Mouse (Mus musculus) heart, embryonic 16.5 days (tissue): ENCODE data around the gene Pole4. TPM values are rescaled to one million over a fixed set of nuclear protein-coding genes. Genes with fewer than 3 reads are reported as not detected.

Experiments
- ATAC-seq: fragments of 200-750 bp; cut with Nextera tagmentation; replicated peaks from 2 replicates; pipeline ENCODE4 v1.8.0; 2017; ENCODE audit warnings: moderate number of reproducible peaks; ENCODE audit not compliant: insufficient read depth, low FRiP score; ENCODE audit errors: extremely low read depth
- H3K27ac ChIP-seq: fragments of 300-500 bp; sonication (generic); 2 replicates; pipeline ENCODE4 v1.5.1; 2014; ENCODE audit warnings: mild to moderate bottlenecking, low read length, control low read depth, moderate library complexity
- H3K27me3 ChIP-seq: fragments of 300-500 bp; sonication (generic); 2 replicates; pipeline ENCODE4 v1.6.1; 2014; ENCODE audit warnings: low read length, mixed read lengths; ENCODE audit not compliant: control insufficient read depth, insufficient read depth
- H3K36me3 ChIP-seq: fragments of 300-500 bp; sonication (generic); 2 replicates; pipeline ENCODE4 v1.6.1; 2014; ENCODE audit not compliant: control insufficient read depth, insufficient read depth
- H3K4me1 ChIP-seq: fragments of 300-500 bp; sonication (generic); 2 replicates; pipeline ENCODE4 v1.6.1; 2014; ENCODE audit warnings: low read length, mixed read lengths; ENCODE audit not compliant: control insufficient read depth, insufficient read depth
- H3K4me2 ChIP-seq: fragments of 300-500 bp; sonication (generic); 2 replicates; pipeline ENCODE4 v1.6.1; 2014; ENCODE audit warnings: low read depth, mild to moderate bottlenecking, control low read depth, low read length
- H3K4me3 ChIP-seq: fragments of 300-500 bp; sonication (generic); 2 replicates; pipeline ENCODE4 v1.5.1; 2014; ENCODE audit warnings: mild to moderate bottlenecking, control low read depth, low read length
- H3K9ac ChIP-seq: fragments of 300-500 bp; sonication (generic); 2 replicates; pipeline ENCODE4 v1.6.1; 2014; ENCODE audit warnings: low read length, control low read depth
- H3K9me3 ChIP-seq: fragments of 300-500 bp; sonication (generic); replicated peaks from 2 replicates; pipeline ENCODE4 v1.6.1; 2016; ENCODE audit warnings: low read length; ENCODE audit not compliant: control insufficient read depth
- WGBS: fragments of 180-500 bp; shearing (Covaris S2); extraction: QIAGEN DNeasy Blood & Tissue Kit; methylation state at CpG from one replicate; pipeline ENCODE4 v1.1.7; 2014; 5-methylcytosine and 5-hydroxymethylcytosine counted together
- polyA plus RNA-seq: library from polyadenylated mRNA; unstranded; fragments of >200 nt; fragmentation: Nextera tagmentation; extraction: Ambion mirVana; gene quantifications from 2 replicates; pipeline ENCODE4 v1.2.1, GENCODE M21; 2015

The Pole4 gene
- 81.5 and 90.4 TPM in 2 replicates for polyA plus RNA-seq

DNA sequence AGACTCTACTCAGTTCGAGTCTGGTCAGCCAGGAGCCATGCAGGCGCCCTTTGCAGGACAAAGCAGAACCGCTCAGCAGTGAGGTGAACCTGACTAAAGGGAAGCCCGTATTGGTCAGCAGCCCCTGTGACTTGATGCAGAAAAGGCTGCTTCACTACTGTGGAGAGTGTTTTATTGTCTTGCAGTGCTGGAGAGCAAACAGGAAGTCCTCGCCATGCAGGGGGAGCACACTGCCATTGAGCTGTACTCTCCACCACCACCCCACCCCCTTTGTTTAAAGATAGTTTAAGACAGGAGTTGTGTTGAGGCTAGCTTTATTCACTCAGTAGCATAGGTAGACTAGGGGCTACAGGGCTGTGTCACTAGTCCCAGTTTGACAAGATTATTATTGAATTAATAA, at the start of gene Pole4:
TSS of gene Pole4 (minus strand) at position 145 of the 400 bp plus-strand sequence.
- no peaks in the 10 kb centered on the region for H3K36me3 ChIP-seq
- H3K9ac ChIP-seq = no peak within 1 kb of the TSS
- no peaks in the 10 kb centered on the region for H3K4me1 ChIP-seq
- no peak within 1 kb of the TSS for H3K4me2 ChIP-seq
- H3K4me3 ChIP-seq = no peak within 1 kb of the TSS
- no peak for ATAC-seq
- 75% methylated on average over 5 of the region's 5 CpGs for WGBS
- H3K9me3 ChIP-seq = no peaks in the 10 kb centered on the region
- H3K27me3 ChIP-seq = no peaks in the 10 kb centered on the region; the same call in 1 of the 2 replicates
- no peak within 1 kb of the TSS for H3K27ac ChIP-seq

DNA sequence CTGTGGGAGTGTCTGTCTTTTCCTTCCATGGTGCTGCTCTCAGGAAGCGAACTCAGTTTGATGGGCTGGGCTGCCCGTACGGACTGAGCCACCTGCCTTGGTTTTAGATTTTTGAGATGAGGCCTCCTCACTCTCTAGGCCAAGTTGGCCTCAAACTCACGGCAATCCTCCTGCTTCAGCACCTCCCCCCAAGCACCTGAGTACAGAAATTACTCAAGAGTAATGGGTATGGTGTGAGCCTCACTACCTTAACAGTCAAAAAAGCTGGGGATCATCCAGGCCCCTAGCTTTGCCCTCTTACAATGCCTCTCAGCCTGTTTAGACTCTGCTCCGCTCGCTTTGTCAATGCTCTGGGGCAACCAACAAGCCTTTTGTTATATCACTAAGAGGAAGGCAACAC, 49.6 kb upstream of the Pole4 start:
- Histone ChIP-seq H3K4me1 (peaks cover 48% of the 10 kb centered on the region), H3K27ac (peak overlapping the region; percentile 88), H3K9ac (no peak overlapping the region), H3K27me3 (no peaks in the 10 kb centered on the region), H3K4me2 (no peak overlapping the region), H3K4me3 (no peak overlapping the region), H3K9me3 (no peaks in the 10 kb centered on the region), H3K36me3 (peaks cover 12% of the 10 kb centered on the region)
- WGBS = 86% methylated on average over 6 of the region's 6 CpGs
- ATAC-seq = no peak

DNA sequence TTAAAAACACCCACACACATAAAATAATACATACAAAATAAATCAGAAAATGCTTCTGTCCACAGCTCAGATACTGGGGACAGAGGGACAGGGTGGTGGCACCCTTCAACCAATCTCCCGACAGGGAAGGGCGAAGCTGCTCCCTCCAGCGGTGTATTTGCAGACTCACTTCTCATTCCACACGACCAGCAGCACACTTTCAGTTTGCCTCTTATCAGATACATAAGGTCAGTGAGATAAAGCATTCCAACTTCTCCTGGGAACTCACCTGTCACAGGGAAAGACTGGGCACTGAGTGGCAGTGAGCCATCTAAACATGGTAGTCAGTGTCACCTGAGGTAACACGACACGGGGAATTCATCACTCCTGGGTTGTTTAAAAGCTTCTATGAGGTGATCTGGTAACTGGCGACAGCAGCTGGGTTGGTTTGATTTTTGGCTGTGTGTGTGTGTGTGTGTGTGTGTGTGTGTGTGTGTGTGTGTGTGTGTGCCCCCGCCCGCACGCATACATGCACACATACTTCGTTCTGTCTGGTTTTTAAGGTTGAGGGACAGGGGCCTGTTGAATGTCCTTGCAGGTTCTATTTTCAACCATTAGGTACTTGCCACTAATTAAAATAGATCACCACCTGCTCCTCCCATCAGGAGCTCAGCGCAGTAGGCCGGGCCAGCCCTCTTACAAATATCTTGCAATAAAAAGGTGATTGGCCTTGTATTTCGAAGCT, 48.6 kb upstream of the Pole4 start:
- Histone ChIP-seq H3K27me3 (no peaks in the 10 kb centered on the region), H3K9ac (peak overlapping the region; percentile 37; the same call in 1 of the 2 replicates), H3K4me1 (peaks cover 48% of the 10 kb centered on the region), H3K27ac (peak overlapping the region; percentile 88), H3K9me3 (no peaks in the 10 kb centered on the region), H3K36me3 (peaks cover 6% of the 10 kb centered on the region; the same call in 1 of the 2 replicates), H3K4me3 (no peak overlapping the region), H3K4me2 (peak overlapping the region; percentile 24; the same call in 1 of the 2 replicates)
- WGBS = 43% methylated on average over 14 of the region's 14 CpGs
- ATAC-seq = peak; percentile 34; the same call in 1 of the 2 replicates

DNA sequence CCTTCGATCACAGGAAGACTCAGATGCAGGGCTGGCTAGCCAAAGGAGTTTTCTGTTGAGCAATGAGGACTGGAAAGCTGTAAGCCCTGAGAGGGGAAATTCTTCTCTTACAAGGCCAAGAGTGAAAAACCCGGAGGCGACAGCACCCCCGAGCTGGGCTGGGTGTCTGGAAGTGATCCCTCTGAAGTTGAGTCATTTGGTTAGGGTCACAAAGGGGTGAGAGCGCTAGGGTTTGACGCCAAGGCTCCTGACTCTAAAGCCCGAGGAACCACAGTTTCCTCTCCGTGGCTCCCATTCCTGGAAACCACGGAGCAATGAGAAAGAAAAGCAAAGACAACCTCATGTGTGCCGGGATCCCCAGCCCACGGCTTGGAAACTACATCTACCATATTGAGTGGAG, 47.9 kb upstream of the Pole4 start:
- peak overlapping the region; percentile 88 for H3K27ac ChIP-seq
- peak overlapping the region; percentile 37 for H3K9ac ChIP-seq
- no peaks in the 10 kb centered on the region for H3K27me3 ChIP-seq
- no peak for ATAC-seq
- H3K4me3 ChIP-seq = no peak overlapping the region
- peaks cover 8% of the 10 kb centered on the region; the same call in 1 of the 2 replicates for H3K36me3 ChIP-seq
- peaks cover 48% of the 10 kb centered on the region for H3K4me1 ChIP-seq
- H3K9me3 ChIP-seq = no peaks in the 10 kb centered on the region
- H3K4me2 ChIP-seq = peak overlapping the region; percentile 24; the same call in 1 of the 2 replicates
- WGBS = 45% methylated on average over 11 of the region's 11 CpGs

DNA sequence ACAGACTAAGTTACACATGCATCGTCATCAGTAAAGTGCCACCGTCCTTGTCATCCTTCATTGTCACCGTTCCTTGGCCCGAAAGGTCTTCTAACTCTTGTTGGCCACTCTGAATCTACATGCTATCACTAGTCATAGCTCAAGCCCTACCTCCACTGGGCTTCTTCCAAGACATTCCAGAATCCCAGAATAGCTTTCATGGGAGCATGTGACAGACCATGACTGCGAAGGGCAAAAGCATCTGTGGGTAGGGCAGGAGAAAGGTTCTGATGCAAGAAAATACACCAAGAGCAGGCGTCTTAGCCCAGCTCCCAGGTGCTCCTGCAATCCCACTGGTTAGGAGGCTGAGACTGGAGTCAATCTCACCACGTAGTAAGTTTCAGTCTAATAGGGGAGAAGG, 46.6 kb upstream of the Pole4 start:
- H3K9me3 ChIP-seq = no peaks in the 10 kb centered on the region
- no peak overlapping the region; the same call in 1 of the 2 replicates for H3K9ac ChIP-seq
- peak overlapping the region; percentile 63 for H3K27ac ChIP-seq
- peak; percentile 37; the same call in 1 of the 2 replicates for ATAC-seq
- peaks cover 47% of the 10 kb centered on the region for H3K4me1 ChIP-seq
- peaks cover 6% of the 10 kb centered on the region; the same call in 1 of the 2 replicates for H3K36me3 ChIP-seq
- no peaks in the 10 kb centered on the region for H3K27me3 ChIP-seq
- no peak overlapping the region for H3K4me3 ChIP-seq
- peak overlapping the region; percentile 6 for H3K4me2 ChIP-seq
- 49% methylated on average over 7 of the region's 7 CpGs for WGBS

DNA sequence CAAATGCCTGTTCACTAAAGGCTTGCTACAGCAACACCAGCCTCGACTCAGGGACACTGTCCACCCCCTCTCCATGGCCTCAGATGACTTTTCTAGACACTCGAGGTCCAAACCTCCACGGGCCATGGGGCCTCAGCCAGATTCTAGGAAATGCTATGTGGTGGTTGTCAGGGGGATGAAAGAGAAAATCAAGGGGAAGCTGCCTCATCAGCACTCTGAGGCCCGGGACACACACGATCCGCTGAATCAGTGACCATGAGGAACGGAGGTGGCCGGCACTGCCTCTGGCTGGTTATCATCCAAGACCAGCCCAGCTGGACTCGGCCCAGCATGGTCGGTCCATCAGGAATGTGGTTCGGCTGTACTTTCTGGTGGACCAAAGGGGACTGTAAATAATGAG, 45.9 kb upstream of the Pole4 start:
- H3K9me3 ChIP-seq = no peaks in the 10 kb centered on the region
- WGBS = 55% methylated on average over 11 of the region's 11 CpGs
- ATAC-seq = no peak
- H3K27me3 ChIP-seq = no peaks in the 10 kb centered on the region
- peak overlapping the region; percentile 63 for H3K27ac ChIP-seq
- H3K4me2 ChIP-seq = no peak overlapping the region
- no peak overlapping the region for H3K4me3 ChIP-seq
- H3K4me1 ChIP-seq = peaks cover 41% of the 10 kb centered on the region
- no peak overlapping the region for H3K9ac ChIP-seq
- H3K36me3 ChIP-seq = peaks cover 6% of the 10 kb centered on the region; the same call in 1 of the 2 replicates

DNA sequence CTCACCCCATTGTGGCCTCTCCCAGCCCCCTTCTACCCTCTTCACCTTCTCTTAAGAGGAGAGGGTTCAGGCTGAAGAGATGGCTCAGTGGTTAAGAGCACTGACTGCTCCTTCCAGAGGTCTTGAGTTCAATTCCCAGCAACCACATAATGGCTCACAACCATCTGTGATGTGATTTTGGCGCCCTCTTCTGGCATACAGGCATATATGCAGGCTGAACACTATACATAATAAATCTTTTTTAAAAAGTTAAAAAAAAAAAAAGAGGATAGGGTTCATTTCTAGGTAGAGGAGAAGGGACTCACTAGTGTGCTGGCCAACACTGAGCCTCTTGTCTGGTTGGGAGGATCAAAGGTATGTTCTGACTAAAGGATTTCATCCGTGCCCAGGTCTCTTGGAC, 44.9 kb upstream of the Pole4 start:
- H3K4me1 ChIP-seq = peaks cover 38% of the 10 kb centered on the region
- no peak overlapping the region for H3K27ac ChIP-seq
- H3K27me3 ChIP-seq = no peaks in the 10 kb centered on the region
- H3K36me3 ChIP-seq = peaks cover 6% of the 10 kb centered on the region; the same call in 1 of the 2 replicates
- no peak overlapping the region for H3K4me2 ChIP-seq
- ATAC-seq = no peak
- WGBS = 53% methylated on average over 2 of the region's 2 CpGs
- no peak overlapping the region for H3K4me3 ChIP-seq
- H3K9me3 ChIP-seq = no peaks in the 10 kb centered on the region
- H3K9ac ChIP-seq = no peak overlapping the region

DNA sequence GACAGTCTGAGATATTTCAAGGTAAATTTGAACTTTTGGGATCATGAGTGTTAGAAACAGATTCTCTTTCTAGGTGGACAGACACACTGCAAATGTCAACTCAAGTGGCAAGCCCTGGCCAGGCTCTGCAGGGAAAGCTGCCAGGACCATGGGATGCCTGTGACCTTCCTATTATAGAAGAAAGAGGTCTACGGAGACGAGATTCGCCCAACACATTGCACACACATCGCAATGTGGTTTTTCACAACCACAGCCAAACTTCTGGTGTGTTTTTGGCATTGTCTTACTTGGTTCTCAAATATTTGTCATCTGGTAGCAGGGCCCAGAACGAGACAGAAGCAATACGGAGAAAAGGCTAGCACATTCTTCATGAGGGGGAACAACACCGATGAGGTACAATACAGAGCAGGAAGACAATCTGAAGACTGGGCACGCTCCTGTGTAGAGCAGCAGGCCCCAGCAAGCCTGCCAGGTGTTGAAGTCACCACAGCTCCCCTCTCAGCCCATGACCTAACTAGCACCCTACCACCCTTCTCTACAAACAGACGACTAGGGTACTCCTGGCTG, 43.0 kb upstream of the Pole4 start:
- Histone ChIP-seq H3K36me3 (peaks cover 15% of the 10 kb centered on the region), H3K27me3 (no peaks in the 10 kb centered on the region), H3K4me1 (peaks cover 25% of the 10 kb centered on the region), H3K4me3 (no peak overlapping the region), H3K27ac (peak overlapping the region; percentile 87), H3K9ac (no peak overlapping the region), H3K9me3 (no peaks in the 10 kb centered on the region), H3K4me2 (no peak overlapping the region)
- no peak for ATAC-seq
- 73% methylated on average over 9 of the region's 9 CpGs for WGBS

DNA sequence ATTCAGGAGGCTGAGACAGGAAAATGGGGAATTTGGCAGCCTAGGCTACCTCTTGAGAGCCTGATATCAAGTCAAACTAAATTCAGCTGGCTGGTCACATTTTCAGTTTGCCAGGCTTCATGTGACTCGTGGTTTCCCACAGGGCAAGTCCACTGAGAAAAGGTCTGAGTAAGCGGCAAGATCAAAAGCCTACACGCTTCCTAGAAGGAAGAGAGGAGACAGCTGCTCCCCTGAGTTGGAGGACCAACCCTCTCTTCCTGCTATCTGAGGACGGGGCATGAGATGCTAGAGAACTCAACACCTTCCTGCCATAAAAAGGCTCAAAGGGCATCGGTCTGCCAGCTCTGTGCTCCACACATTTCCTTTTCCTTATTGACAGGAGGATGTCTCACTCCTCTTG, 41.9 kb upstream of the Pole4 start:
- 49% methylated on average over 5 of the region's 5 CpGs for WGBS
- H3K36me3 ChIP-seq = peaks cover 20% of the 10 kb centered on the region

More for the DNA sequence above, 41.9 kb upstream of the Pole4 start:
- Histone ChIP-seq H3K9ac (no peak overlapping the region), H3K4me1 (peaks cover 19% of the 10 kb centered on the region), H3K9me3 (no peaks in the 10 kb centered on the region), H3K27ac (no peak overlapping the region; the same call in 1 of the 2 replicates), H3K27me3 (no peaks in the 10 kb centered on the region), H3K4me3 (no peak overlapping the region), H3K4me2 (no peak overlapping the region)
- no peak for ATAC-seq
